Mouse (Mus musculus) E14TG2a.4 (cell line): ENCODE measurements around the gene Satb1.

ENCODE experiments used
- CTCF ChIP-seq: conservative IDR thresholded peaks from 2 replicates; pipeline ENCODE4 v1.5.1; 2014; ENCODE audit warnings: low read length
- NANOG ChIP-seq: IDR thresholded peaks from 2 replicates; pipeline ENCODE4 v1.6.1; 2014; ENCODE audit warnings: borderline replicate concordance, low read length, mixed read lengths
- POU5F1 ChIP-seq: IDR thresholded peaks from 2 replicates; pipeline ENCODE4 v1.6.1; 2014; ENCODE audit warnings: low read length, borderline replicate concordance

GRCm38 (mm10) chr17:51747204-51747603 is 85.9 kb downstream of the Satb1 start:
- TF ChIP-seq CTCF (no peak), POU5F1 (no peak), NANOG (no peak)
